Mouse (Mus musculus) layer of hippocampus, adult 6 months (tissue): Measurements from ENCODE around the gene Syngr2. TPM values are rescaled to one million over a fixed set of nuclear protein-coding genes. Genes with fewer than 3 reads are reported as not detected.

Experiments
- long read RNA-seq, 2 experiments: library from polyadenylated mRNA; unstranded; transcript quantifications; one replicate each; pipeline ENCODE4 v2.0.0; 2019 to 2020
- polyA plus RNA-seq: library from polyadenylated mRNA; unstranded; fragments of <200 nt; fragmentation: Nextera tagmentation; gene quantifications from 2 replicates; pipeline ENCODE4 v1.2.3, GENCODE M21; 2021

The Syngr2 gene
- polyA plus RNA-seq, result 14.5 and 15.3 TPM in 2 replicates
- long read RNA-seq, experiment 1, transcript Syngr2-201 (4 exons, 1,520 nt), result major isoform, 23 of 25 reads
- long read RNA-seq, experiment 1, partial matches to known transcripts, result 0 of 25 reads
- long read RNA-seq, experiment 1, other reads (novel, unspliced or antisense), result 0 of 25 reads
- long read RNA-seq, experiment 2, transcript Syngr2-201 (4 exons, 1,520 nt), result major isoform, 39 of 41 reads
- long read RNA-seq, experiment 2, partial matches to known transcripts, result 2 of 41 reads
- long read RNA-seq, experiment 2, other reads (novel, unspliced or antisense), result 0 of 41 reads

DNA sequence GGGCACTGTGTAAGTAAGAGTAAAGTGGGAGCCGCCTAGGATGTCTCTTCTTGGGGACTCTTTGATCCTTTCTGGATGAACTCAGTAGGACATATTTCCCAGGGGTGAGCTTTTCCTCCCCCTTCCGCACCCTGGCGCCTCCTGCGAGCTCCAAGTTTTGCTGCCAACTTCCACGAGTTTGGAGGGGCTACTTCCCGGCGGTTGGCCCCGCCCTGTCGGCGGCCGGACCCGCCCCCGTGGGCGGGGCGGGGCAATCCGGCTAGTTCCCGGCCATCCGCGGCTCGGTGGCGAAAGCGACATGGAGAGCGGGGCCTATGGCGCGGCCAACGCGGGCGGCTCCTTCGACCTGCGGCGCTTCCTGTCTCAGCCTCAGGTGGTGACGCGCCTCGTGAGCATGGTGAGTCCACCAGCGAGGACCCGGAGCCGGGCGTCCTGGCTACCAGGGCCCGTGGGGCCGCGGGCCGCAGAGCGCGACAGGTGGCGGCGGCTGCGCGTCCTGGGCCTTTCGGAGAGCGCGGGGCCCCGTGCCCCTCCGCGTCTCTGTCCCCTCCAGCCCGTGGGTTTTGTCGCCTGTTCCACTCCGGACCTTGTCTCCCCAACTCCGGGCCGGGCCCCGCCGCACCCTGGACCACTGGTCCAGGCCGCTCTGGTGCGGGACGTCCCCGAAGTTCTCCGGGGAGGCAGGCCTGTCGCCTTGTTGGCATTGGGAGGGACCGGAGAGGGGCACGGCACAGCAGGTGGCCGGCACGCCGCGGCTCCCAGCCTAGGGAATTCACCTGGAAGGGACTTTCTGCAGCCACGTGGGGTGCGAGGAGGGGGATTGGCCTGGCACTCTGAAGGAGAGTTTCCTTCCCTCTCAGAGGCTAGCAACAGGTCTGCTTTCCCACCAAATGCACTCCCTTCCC lies at the start of gene Syngr2, which contains the start of gene Gm20708:
TSS of gene Syngr2 (plus strand) at position 262 of the 905 bp plus-strand sequence.
TSS of gene Gm20708 (plus strand) at position 262 of the 905 bp plus-strand sequence.

GRCm38 (mm10) chr11:117781993-117782704 lies 27.3 kb upstream of the Syngr2 start, which contains the start of the genes Tmc8 and Tmc6:
Gene Tmc8 (plus strand): TSS chr11:117782076.
Gene Tmc6 (minus strand): TSS chr11:117782198.

GRCm38 (mm10) chr11:117797511-117798159 lies 11.8 kb upstream of the Syngr2 start, which contains the start of gene 6030468B19Rik:
Gene 6030468B19Rik (plus strand): TSS chr11:117797660.

DNA sequence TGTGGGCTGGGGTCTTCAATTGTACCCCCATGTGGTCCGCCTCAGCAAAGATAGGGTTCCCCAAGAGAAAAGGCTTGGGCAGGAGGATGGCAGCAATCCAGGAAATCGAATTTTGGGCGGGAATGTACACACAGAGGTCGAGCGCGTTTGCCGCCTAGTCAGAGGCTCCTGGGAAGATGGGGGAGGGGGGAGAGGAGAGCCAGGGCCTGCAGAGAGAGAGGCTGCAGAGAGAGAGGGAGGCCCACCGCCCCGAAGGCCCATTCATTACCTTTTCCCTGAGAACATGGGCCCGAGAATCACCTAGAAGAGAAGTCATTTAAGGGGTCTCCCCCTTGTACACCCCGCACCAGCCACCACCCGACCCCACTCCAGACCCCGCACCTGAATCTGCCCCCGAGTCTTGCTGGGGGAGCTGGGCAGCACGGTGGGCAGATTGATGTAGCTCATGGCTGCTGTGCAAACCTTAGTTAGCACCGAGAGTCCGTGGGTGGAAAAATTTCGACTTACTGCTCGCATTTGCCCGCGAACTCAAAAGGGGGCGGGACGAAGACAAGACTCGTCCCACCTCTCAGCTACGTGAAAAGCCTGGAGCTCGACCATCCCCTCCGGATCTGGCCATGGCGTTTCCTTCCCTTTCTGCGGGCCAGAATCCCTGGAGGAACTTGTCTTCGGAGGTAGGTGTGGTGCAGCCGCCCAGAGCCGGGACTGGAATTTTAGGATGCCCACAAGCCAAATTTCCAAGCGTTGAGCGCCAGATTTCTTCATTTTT lies 16.0 kb downstream of the Syngr2 start, which contains the start of the genes Afmid and Tk1:
TSS of gene Afmid (plus strand) at position 592 of the 769 bp plus-strand sequence.
TSS of gene Tk1 (minus strand) at position 760 of the 769 bp plus-strand sequence.

GRCm38 (mm10) chr11:117848985-117849671 lies 39.7 kb downstream of the Syngr2 start, which contains the start of gene Birc5:
Gene Birc5 (plus strand): TSS chr11:117849251.

GRCm38 (mm10) chr11:117860601-117861000 lies 51.1 kb downstream of the Syngr2 start, which contains the start of gene Tmem235:
Gene Tmem235 (plus strand): TSS chr11:117860752.

Other genes starting within 250 kb of the Syngr2 start
- gene Tnrc6c, start 155.4 kb upstream of the Syngr2 start, polyA plus RNA-seq, result 3.2 and 5.1 TPM in 2 replicates
- gene Tmc8, start 27.6 kb upstream of the Syngr2 start, polyA plus RNA-seq, result 0.23 and 0.38 TPM in 2 replicates
- gene Tmc6, start 27.5 kb upstream of the Syngr2 start, polyA plus RNA-seq, result 5.7 and 6.9 TPM in 2 replicates
- gene 6030468B19Rik, start 12.0 kb upstream of the Syngr2 start, polyA plus RNA-seq, result not detected in 2 replicates
- gene Gm20708, start within 50 bp of the Syngr2 start, polyA plus RNA-seq, result 0.23 and 0.29 TPM in 2 replicates
- gene Afmid, start 16.3 kb downstream of the Syngr2 start, polyA plus RNA-seq, result 3.0 and 4.3 TPM in 2 replicates
- 0.36 and 0.68 TPM in 2 replicates for gene Tk1, start 16.4 kb downstream of the Syngr2 start, polyA plus RNA-seq
- 1.4 and 1.8 TPM in 2 replicates for gene Birc5, start 39.6 kb downstream of the Syngr2 start, polyA plus RNA-seq
- not detected in 2 replicates for gene Tmem235, start 51.1 kb downstream of the Syngr2 start, polyA plus RNA-seq
- 2.9 and 4.0 TPM in 2 replicates for gene Tha1, start 63.8 kb downstream of the Syngr2 start, polyA plus RNA-seq
- 1.5 and 1.7 TPM in 2 replicates for gene Socs3, start 160.4 kb downstream of the Syngr2 start, polyA plus RNA-seq
- gene Pgs1, start 176.6 kb downstream of the Syngr2 start, polyA plus RNA-seq, result 78.4 and 87.1 TPM in 2 replicates